Mouse (Mus musculus): ENCODE data around the gene Trim37. TPM values are rescaled to one million over a fixed set of nuclear protein-coding genes. Genes with fewer than 3 reads are reported as not detected.

The Trim37 gene
- polyA plus RNA-seq, 1 experiment, result 55.9 TPM

DNA sequence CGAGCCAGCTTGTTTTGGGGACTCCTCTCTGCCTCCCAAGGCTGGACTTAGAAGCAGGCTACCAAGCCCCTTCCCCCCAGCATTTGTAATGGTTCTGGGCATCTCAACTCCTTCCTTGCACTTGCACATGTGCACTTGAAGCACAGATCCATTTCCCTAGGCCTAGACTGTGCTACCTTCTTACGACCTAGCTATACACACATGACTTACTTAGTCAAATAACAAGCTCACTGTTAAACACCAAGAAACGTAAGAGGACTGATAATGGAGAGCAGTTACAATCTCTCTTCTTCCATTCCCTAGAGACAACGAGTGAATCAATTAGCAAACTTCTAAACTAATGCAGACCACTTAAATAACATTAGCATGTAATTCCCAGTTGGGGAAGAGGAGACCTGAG is 139.4 kb downstream of the Trim37 start:
- no peak overlapping the region for H3K9ac ChIP-seq (ENCODE audit: low read depth, poor library complexity, severe bottlenecking)
- H3K4me3 ChIP-seq (ENCODE audit: low read depth, low read length), result no peak overlapping the region
- H3K27me3 ChIP-seq (ENCODE audit: control insufficient read depth, insufficient read depth, low read length, poor library complexity, severe bottlenecking), result no peaks in the 10 kb centered on the region
- TF ChIP-seq EP300 (IDR thresholded peaks at IDR 0.05; ENCODE audit: insufficient read depth, low read depth, low read length), result no peak
- no peak for TF ChIP-seq CTCF (IDR thresholded peaks at IDR 0.05; ENCODE audit: low read depth, low read length)
- no peak for TF ChIP-seq POLR2A (IDR thresholded peaks at IDR 0.05; ENCODE audit: insufficient read depth, low read length)
- H3K4me1 ChIP-seq (ENCODE audit: control insufficient read depth, insufficient read depth, low read length), result no peaks in the 10 kb centered on the region
- no peak overlapping the region for H3K27ac ChIP-seq (ENCODE audit: insufficient read depth, low read length)
- H3K9me3 ChIP-seq (replicated peaks; ENCODE audit: control insufficient read depth, insufficient read depth, low read length, poor library complexity, severe bottlenecking), result no peaks in the 10 kb centered on the region
- H3K36me3 ChIP-seq (ENCODE audit: control insufficient read depth, insufficient read depth, low read length, poor library complexity, severe bottlenecking), result no peaks in the 10 kb centered on the region

DNA sequence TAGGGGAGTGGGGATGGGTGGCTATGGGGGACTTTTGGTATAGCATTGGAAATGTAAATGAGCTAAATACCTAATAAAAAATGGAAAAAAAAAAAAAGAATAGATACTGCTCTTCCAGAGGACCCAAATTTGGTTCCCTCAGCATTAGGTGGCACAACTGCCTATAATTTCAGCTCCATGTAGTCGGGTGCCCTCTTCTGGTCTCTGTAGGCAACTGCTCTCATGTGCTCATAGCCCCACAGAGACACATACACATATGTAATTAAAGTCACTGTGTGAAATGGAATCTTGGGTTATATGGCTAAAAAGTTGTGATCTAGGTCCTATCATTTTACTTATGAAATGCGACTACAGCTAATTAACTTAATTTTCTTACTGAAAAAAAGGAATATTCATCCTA is 141.9 kb downstream of the Trim37 start:
- no peak overlapping the region for H3K27ac ChIP-seq (ENCODE audit: insufficient read depth, low read length)
- H3K4me3 ChIP-seq (ENCODE audit: low read depth, low read length), result no peak overlapping the region
- H3K9me3 ChIP-seq (replicated peaks; ENCODE audit: control insufficient read depth, insufficient read depth, low read length, poor library complexity, severe bottlenecking), result no peaks in the 10 kb centered on the region
- no peak for TF ChIP-seq POLR2A (IDR thresholded peaks at IDR 0.05; ENCODE audit: insufficient read depth, low read length)
- TF ChIP-seq EP300 (IDR thresholded peaks at IDR 0.05; ENCODE audit: insufficient read depth, low read depth, low read length), result no peak
- TF ChIP-seq CTCF (IDR thresholded peaks at IDR 0.05; ENCODE audit: low read depth, low read length), result peak; percentile 39
- no peaks in the 10 kb centered on the region for H3K4me1 ChIP-seq (ENCODE audit: control insufficient read depth, insufficient read depth, low read length)
- no peak overlapping the region for H3K9ac ChIP-seq (ENCODE audit: low read depth, poor library complexity, severe bottlenecking)
- H3K36me3 ChIP-seq (ENCODE audit: control insufficient read depth, insufficient read depth, low read length, poor library complexity, severe bottlenecking), result no peaks in the 10 kb centered on the region
- no peaks in the 10 kb centered on the region for H3K27me3 ChIP-seq (ENCODE audit: control insufficient read depth, insufficient read depth, low read length, poor library complexity, severe bottlenecking)

Other genes with a start within 250 kb of the Trim37 start
- 6.2 and 6.9 TPM in 2 replicates for gene Ypel2, start 133.4 kb upstream of the Trim37 start, polyA plus RNA-seq (2011; ENCODE audit: insufficient read depth, insufficient read length, low read depth, missing spikeins)
- 6.3 TPM in 2 replicates for gene Gdpd1, start 53.0 kb upstream of the Trim37 start, polyA plus RNA-seq (2011; ENCODE audit: insufficient read depth, insufficient read length, low read depth, missing spikeins)
- gene Smg8, start 40.3 kb upstream of the Trim37 start, polyA plus RNA-seq (2011; ENCODE audit: insufficient read depth, insufficient read length, low read depth, missing spikeins), result 27.1 and 28.9 TPM in 2 replicates
- 34.3 and 36.7 TPM in 2 replicates for gene Prr11, start 18.4 kb upstream of the Trim37 start, polyA plus RNA-seq (2011; ENCODE audit: insufficient read depth, insufficient read length, low read depth, missing spikeins)
- 102 and 104 TPM in 2 replicates for gene Ska2, start 17.8 kb upstream of the Trim37 start, polyA plus RNA-seq (2011; ENCODE audit: insufficient read depth, insufficient read length, low read depth, missing spikeins)
- gene Ppm1e, start 231.9 kb downstream of the Trim37 start, polyA plus RNA-seq (2011; ENCODE audit: insufficient read depth, insufficient read length, low read depth, missing spikeins), result 1.2 and 1.4 TPM in 2 replicates

All from ES-Bruce4 (cell line).